Mouse (Mus musculus): Measurements from ENCODE around the gene Tbrg1.

DNA sequence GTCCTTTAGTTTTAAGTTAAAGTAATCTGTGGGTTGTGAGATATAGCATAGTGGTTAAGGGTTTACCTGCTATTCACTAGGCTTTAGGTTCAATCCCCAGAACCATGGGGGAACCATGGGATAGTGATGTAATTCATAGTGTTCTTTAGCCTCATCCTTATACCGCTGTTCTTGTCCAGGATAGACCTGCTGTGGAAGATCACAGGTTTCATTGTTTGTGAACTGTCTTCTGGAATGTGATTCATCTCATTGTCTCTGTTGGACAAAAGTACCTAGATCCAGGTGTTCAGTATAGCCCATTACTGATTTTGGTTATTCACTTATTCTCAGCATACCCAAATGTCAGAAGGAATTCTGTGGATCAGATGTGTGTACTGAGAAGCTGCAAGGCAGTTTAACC, 29.8 kb downstream of the Tbrg1 start:
- TF ChIP-seq CTCF (IDR thresholded peaks at IDR 0.05; ENCODE audit: low read depth) (no peak), EP300 (IDR thresholded peaks at IDR 0.05; ENCODE audit: low read depth) (no peak)
